Mouse (Mus musculus) Patski (cell line): ENCODE data around the gene Cxcl13. TPM values are rescaled to one million over a fixed set of nuclear protein-coding genes. Genes with fewer than 3 reads are reported as not detected.

ENCODE experiments used
- ATAC-seq: fragments of 100-300 bp; one replicate; pipeline ENCODE4 v1.8.0; 2021
- CTCF ChIA-PET: fragments of 350-600 bp; sonication (Branson Sonifier 250); formaldehyde crosslinking; loops from one replicate; lab custom pipeline; 2022; ENCODE audit warnings: inconsistent platforms; lab: Charles Lee
- POLR2A ChIA-PET: fragments of 350-600 bp; sonication (Branson Sonifier 250); formaldehyde crosslinking; loops from one replicate; lab custom pipeline; 2022; ENCODE audit warnings: antibody characterized with exemption, inconsistent platforms; lab: Charles Lee
- DNase-seq: peaks from one replicate; pipeline ENCODE4 v3.0.0-alpha.2; 2011; ENCODE audit warnings: low read depth, low spot score
- H3K27me3 ChIP-seq: fragments of 371-371 bp; one replicate; pipeline ENCODE4 v1.5.1; 2021
- CTCF ChIP-seq: fragments of 100-300 bp; IDR thresholded peaks from one replicate; pipeline ENCODE4 v1.5.1; 2021
- in situ Hi-C: fragments of 300-500 bp; cut with MboI; formaldehyde crosslinking; loops from 3 replicates; pipeline ENCODE4 v1.11.1; 2018; ENCODE audit warnings: low pct_unique_long_range_greater_than_20kb, mixed read lengths
- polyA plus RNA-seq: library from polyadenylated mRNA; unstranded; gene quantifications from one replicate; pipeline ENCODE4 v1.2.3, GENCODE M21; 2021

Gene Cxcl13
- not detected for polyA plus RNA-seq

DNA sequence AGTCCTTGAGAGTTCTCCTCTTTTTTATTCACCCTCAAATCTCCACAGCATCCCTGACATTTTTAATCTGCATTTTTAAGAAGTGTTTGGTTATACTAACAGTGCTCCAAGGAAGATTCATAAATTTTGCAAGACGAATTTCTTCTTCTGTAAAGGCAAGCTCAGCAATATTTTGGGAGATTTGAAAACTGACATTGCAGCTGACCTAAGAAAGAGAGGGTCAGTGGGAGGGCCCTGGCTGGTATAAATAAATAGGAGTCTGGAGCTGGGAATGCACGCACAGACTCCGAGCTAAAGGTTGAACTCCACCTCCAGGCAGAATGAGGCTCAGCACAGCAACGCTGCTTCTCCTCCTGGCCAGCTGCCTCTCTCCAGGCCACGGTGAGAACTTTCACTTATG, at the start of gene Cxcl13:
Gene Cxcl13 (plus strand): TSS at position 301 of the 400 bp plus-strand sequence.
- POLR2A ChIA-PET = no interaction called here
- DNase-seq = no peak
- in situ Hi-C loops = loop anchor here (5.0 kb wide), 1 partner anchor 74 kb away; no protein-coding TSS in a partner anchor
- peaks cover 38% of the 10 kb centered on the region for H3K27me3 ChIP-seq
- ATAC-seq = no peak
- TF ChIP-seq CTCF = no peak
- CTCF ChIA-PET = interaction anchor here (1.0 to 1.3 kb wide), 3 partner anchors 11 to 14 kb away, joined by 3 to 5 read pairs (median 3); no protein-coding TSS in a partner anchor

GRCm38 (mm10) chr5:95911006-95911405, 45.7 kb upstream of the Cxcl13 start:
- ChIA-PET CTCF (no interaction called here), POLR2A (no interaction called here)
- H3K27me3 ChIP-seq = no peaks in the 10 kb centered on the region
- in situ Hi-C loops = no loop called here
- ATAC-seq (no peak), DNase-seq (no peak)
- no peak for TF ChIP-seq CTCF

DNA sequence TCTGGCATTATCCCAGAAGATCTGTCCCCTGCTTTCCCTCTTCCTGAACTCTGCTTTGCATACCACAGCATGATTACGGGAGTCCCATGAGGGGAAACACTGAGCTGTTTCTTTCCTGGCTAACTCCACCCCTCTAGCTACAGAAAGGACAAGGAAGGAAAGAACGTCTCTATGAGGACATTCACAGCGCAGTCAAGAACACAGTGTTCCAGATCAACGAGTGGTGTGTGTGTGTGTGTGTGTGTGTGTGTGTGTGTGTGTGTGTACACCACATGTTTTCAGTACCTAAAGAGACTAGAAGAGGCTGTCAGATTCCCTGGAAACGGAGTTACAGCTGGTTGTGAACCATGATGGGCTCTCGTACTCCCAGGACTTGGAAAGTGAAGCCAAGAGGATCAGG, 38.3 kb upstream of the Cxcl13 start:
- in situ Hi-C loops = no loop called here
- DNase-seq = no peak
- ChIA-PET CTCF (no interaction called here), POLR2A (no interaction called here)
- TF ChIP-seq CTCF = no peak
- no peak for ATAC-seq
- H3K27me3 ChIP-seq = peaks cover 11% of the 10 kb centered on the region

DNA sequence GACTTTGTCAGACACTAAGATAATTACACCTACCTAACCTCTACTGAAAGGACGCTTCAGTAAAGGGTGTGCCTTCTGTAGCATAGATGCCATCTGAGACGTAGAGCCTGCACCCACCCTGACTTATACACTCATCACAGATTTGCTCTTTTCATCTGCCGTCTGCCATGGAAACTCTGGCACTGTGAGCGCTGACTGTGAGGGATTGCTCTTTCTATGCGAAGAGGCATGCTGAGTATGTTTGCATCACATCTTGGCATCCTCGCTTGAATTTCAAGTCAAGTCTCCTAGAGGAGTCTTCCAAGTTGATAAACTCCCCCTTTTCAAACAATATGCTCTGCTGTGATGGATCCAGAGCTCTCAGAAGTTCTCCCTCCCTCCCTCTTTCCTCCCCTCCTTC, 32.7 kb upstream of the Cxcl13 start:
- ATAC-seq = no peak
- in situ Hi-C loops = no loop called here
- TF ChIP-seq CTCF = no peak
- ChIA-PET CTCF (interaction anchor here (1.5 kb wide), 1 partner anchor 11 kb away, joined by 4 read pairs; no protein-coding TSS in a partner anchor), POLR2A (no interaction called here)
- DNase-seq = no peak
- peaks cover 11% of the 10 kb centered on the region for H3K27me3 ChIP-seq

DNA sequence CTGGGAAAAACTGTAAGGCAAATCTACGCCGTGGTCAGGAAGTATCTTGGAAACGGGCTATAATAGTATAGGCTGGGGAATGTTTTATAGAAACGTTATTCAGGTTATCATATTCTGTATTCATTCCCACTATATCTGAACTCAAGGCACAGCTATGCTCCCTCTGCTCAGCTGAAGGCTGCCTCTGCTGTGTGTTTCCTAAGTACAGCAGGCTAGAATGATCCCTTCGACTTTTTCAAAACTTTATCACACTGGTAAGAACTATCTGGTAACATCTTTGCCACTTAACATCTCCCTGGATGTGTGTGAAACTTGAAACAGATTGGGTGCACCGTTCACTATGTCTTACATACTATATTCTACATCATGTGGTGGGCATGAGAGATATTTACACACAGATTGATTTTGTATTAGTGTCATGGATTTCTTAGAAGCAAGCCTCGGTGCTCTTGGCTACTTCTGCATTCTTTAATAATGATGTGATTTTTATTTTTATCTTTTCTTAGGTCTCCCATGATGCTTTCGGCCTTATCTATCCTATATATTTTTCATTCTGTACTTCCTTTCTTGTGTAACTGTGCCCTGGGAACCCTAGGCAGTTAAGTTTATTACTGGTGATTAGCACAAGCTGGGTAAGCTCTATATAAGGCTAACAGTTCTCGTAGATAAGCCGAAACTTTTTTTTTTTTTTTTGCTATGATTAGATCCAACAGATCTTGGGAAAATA, 31.4 kb upstream of the Cxcl13 start:
- H3K27me3 ChIP-seq = peaks cover 9% of the 10 kb centered on the region
- ChIA-PET CTCF (interaction anchor here (1.4 kb wide), 1 partner anchor 12 kb away, joined by 3 read pairs; no protein-coding TSS in a partner anchor), POLR2A (no interaction called here)
- ATAC-seq (no peak), DNase-seq (no peak)
- TF ChIP-seq CTCF = no peak
- in situ Hi-C loops = no loop called here

- no peak for TF ChIP-seq CTCF
- DNase-seq (no peak), ATAC-seq (no peak)
- POLR2A ChIA-PET = no interaction called here
- H3K27me3 ChIP-seq = peaks cover 6% of the 10 kb centered on the region
- in situ Hi-C loops = no loop called here
- CTCF ChIA-PET = interaction anchor here (1.4 kb wide), 1 partner anchor 11 kb away, joined by 3 read pairs; no protein-coding TSS in a partner anchor
These were observed 30.9 kb upstream of the Cxcl13 start for GRCm38 (mm10) chr5:95925931-95926263.

- CTCF ChIA-PET = interaction anchor here (1.7 to 2.5 kb wide), 2 partner anchors 11 to 15 kb away, joined by 4 to 7 read pairs; no protein-coding TSS in a partner anchor
- H3K27me3 ChIP-seq = peaks cover 5% of the 10 kb centered on the region
- no peak for ATAC-seq
- TF ChIP-seq CTCF = no peak
- POLR2A ChIA-PET = no interaction called here
- in situ Hi-C loops = no loop called here
- DNase-seq = no peak
These were observed 21.7 kb upstream of the Cxcl13 start for GRCm38 (mm10) chr5:95935035-95935434.

GRCm38 (mm10) chr5:95936068-95936467, 20.7 kb upstream of the Cxcl13 start:
- no peak for TF ChIP-seq CTCF
- peaks cover 5% of the 10 kb centered on the region for H3K27me3 ChIP-seq
- DNase-seq (no peak), ATAC-seq (no peak)
- ChIA-PET POLR2A (no interaction called here), CTCF (interaction anchor here (1.2 to 2.5 kb wide), 2 partner anchors 16 to 32 kb away, joined by 5 to 7 read pairs; no protein-coding TSS in a partner anchor)
- in situ Hi-C loops = no loop called here

DNA sequence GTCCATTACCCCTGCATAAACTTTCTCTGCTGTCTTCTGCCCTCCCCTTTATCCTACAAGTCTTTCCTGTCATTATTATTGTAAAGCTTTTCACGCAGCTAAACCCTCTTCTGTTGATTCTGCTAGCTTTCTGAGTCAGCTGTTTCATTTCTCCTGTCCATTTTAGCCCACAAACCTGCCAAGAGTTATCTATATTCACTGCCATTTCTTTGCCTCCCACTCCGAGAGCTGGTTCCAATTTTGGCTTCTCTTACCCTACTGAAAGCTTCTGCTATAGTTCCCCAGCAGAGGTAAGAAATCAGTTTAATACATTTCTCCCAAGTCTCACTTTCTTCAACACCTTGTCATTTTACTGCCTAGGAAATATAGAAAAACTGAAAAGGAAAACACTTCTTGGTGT, 19.6 kb upstream of the Cxcl13 start:
- H3K27me3 ChIP-seq = peaks cover 5% of the 10 kb centered on the region
- TF ChIP-seq CTCF = no peak
- ChIA-PET POLR2A (no interaction called here), CTCF (interaction anchor here (1.2 to 2.5 kb wide), 3 partner anchors 11 to 31 kb away, joined by 3 to 7 read pairs (median 5); no protein-coding TSS in a partner anchor)
- DNase-seq = no peak
- ATAC-seq = no peak
- in situ Hi-C loops = no loop called here

GRCm38 (mm10) chr5:95938044-95938625, 18.6 kb upstream of the Cxcl13 start:
- DNase-seq (no peak), ATAC-seq (no peak)
- ChIA-PET POLR2A (no interaction called here), CTCF (no interaction called here)
- peak; percentile 29 for TF ChIP-seq CTCF
- in situ Hi-C loops = no loop called here
- H3K27me3 ChIP-seq = peaks cover 5% of the 10 kb centered on the region

- ATAC-seq = no peak
- DNase-seq = no peak
- in situ Hi-C loops = no loop called here
- TF ChIP-seq CTCF = no peak
- H3K27me3 ChIP-seq = peaks cover 5% of the 10 kb centered on the region
- CTCF ChIA-PET = no interaction called here
- POLR2A ChIA-PET = no interaction called here
These were observed 16.0 kb upstream of the Cxcl13 start for GRCm38 (mm10) chr5:95940682-95941221.
